Mouse (Mus musculus): ENCODE results near the gene Abhd4. TPM values are rescaled to one million over a fixed set of nuclear protein-coding genes. Genes with fewer than 3 reads are reported as not detected.

Gene Abhd4
- polyA plus RNA-seq, 1 experiment, result 32.9 TPM

GRCm38 (mm10) chr14:54311763-54312162, 57.8 kb downstream of the Abhd4 start:
- H3K4me3 ChIP-seq (ENCODE audit: insufficient read depth, poor library complexity, severe bottlenecking), result no peak overlapping the region
- H3K79me2 ChIP-seq (ENCODE audit: control insufficient read depth, insufficient read depth), result no peaks in the 10 kb centered on the region
- no peak overlapping the region for H3ac ChIP-seq (ENCODE audit: control insufficient read depth, insufficient read length, low read depth)
- no peak for TF ChIP-seq CEBPB (IDR thresholded peaks at IDR 0.05; ENCODE audit: low read depth)
- no peak for TF ChIP-seq CTCF (IDR thresholded peaks at IDR 0.05; ENCODE audit: control insufficient read depth, insufficient read depth, insufficient read length)
- no peak for TF ChIP-seq MYOG (IDR thresholded peaks at IDR 0.05; ENCODE audit: control insufficient read depth, extremely low read depth, insufficient read length)
- no peak for TF ChIP-seq FOSL1 (IDR thresholded peaks at IDR 0.05; ENCODE audit: insufficient read depth, low read length, poor library complexity, severe bottlenecking)
- no peak for TF ChIP-seq MAX (IDR thresholded peaks at IDR 0.05)
- no peak for TF ChIP-seq USF1 (IDR thresholded peaks at IDR 0.05; ENCODE audit: low read depth)
- no peak for TF ChIP-seq MYOD1 (IDR thresholded peaks at IDR 0.05; ENCODE audit: control insufficient read depth, insufficient read length, low read depth)
- no peaks in the 10 kb centered on the region for H3K79me3 ChIP-seq (ENCODE audit: low read depth)
- no peaks in the 10 kb centered on the region for H3K36me3 ChIP-seq (ENCODE audit: control insufficient read depth, insufficient read depth)
- no peaks in the 10 kb centered on the region for H3K27me3 ChIP-seq (ENCODE audit: control insufficient read depth, insufficient read depth, insufficient read length)

Other genes with a start within 250 kb of the Abhd4 start
- 262 TPM for gene Dad1, start 84 bp upstream of the Abhd4 start, polyA plus RNA-seq (2012; fragmentation: generic; extraction: Trizol)
- gene Olfr49, start 30.8 kb downstream of the Abhd4 start, polyA plus RNA-seq (2012; fragmentation: generic; extraction: Trizol), result not detected
- gene Oxa1l, start 106.6 kb downstream of the Abhd4 start, polyA plus RNA-seq (2012; fragmentation: generic; extraction: Trizol), result 54.8 TPM
- 0.35 TPM for gene Slc7a7, start 163.6 kb downstream of the Abhd4 start, polyA plus RNA-seq (2012; fragmentation: generic; extraction: Trizol)
- 518 TPM for gene Mrpl52, start 172.7 kb downstream of the Abhd4 start, polyA plus RNA-seq (2012; fragmentation: generic; extraction: Trizol)
- gene Mmp14, start 177.4 kb downstream of the Abhd4 start, polyA plus RNA-seq (2012; fragmentation: generic; extraction: Trizol), result 118 TPM
- gene Lrp10, start 209.9 kb downstream of the Abhd4 start, polyA plus RNA-seq (2012; fragmentation: generic; extraction: Trizol), result 72.8 TPM
- 0.56 TPM for gene Rem2, start 221.9 kb downstream of the Abhd4 start, polyA plus RNA-seq (2012; fragmentation: generic; extraction: Trizol)

Measured in C2C12 (cell line).